Mouse (Mus musculus) ES-E14 (cell line): ENCODE measurements around the gene Tmem189. TPM values are rescaled to one million over a fixed set of nuclear protein-coding genes. Genes with fewer than 3 reads are reported as not detected.

Source experiments
- DNase-seq: peaks from one replicate; pipeline ENCODE4 v3.0.0-alpha.2; 2013; ENCODE audit warnings: low read depth, low spot score
- H3K27ac ChIP-seq: 2 replicates; pipeline ENCODE4 v1.5.1; 2012; ENCODE audit warnings: low read depth, mild to moderate bottlenecking, low read length, moderate library complexity, mixed read lengths; ENCODE audit not compliant: poor library complexity, insufficient read depth, severe bottlenecking
- H3K36me3 ChIP-seq: 2 replicates; pipeline ENCODE4 v1.6.1; 2012; ENCODE audit warnings: mild to moderate bottlenecking, low read length, moderate library complexity, mixed read lengths; ENCODE audit not compliant: control insufficient read depth, poor library complexity, insufficient read depth, severe bottlenecking
- H3K4me1 ChIP-seq, 2 experiments: fragments of 150-350 bp in 1 of 2; sonication (generic) in 1 of 2; 2 replicates each; pipeline ENCODE4 v1.6.1; 2012; ENCODE audit warnings: low read length in 2 of 2, mild to moderate bottlenecking in 1 of 2, mixed read lengths in 1 of 2; ENCODE audit not compliant: control insufficient read depth in 2 of 2, insufficient read depth in 2 of 2, poor library complexity in 1 of 2
- H3K4me3 ChIP-seq, 2 experiments: fragments of 150-350 bp in 1 of 2; sonication (generic) in 1 of 2; 2 replicates each; pipeline ENCODE4 v1.5.1; 2012; ENCODE audit warnings: low read length in 2 of 2, low read depth in 1 of 2, mild to moderate bottlenecking in 1 of 2, mixed read lengths in 1 of 2; ENCODE audit not compliant: insufficient read depth in 1 of 2, poor library complexity in 1 of 2, severe bottlenecking in 1 of 2
- H3K9ac ChIP-seq: 2 replicates; pipeline ENCODE4 v1.6.1; 2012; ENCODE audit warnings: low read depth, mild to moderate bottlenecking, low read length, mixed read lengths; ENCODE audit not compliant: poor library complexity, insufficient read depth, severe bottlenecking
- H3K9me3 ChIP-seq: fragments of 150-350 bp; sonication (generic); 2 replicates; pipeline ENCODE4 v1.6.1; 2012; ENCODE audit warnings: low read depth, mild to moderate bottlenecking, low read length; ENCODE audit not compliant: control insufficient read depth, insufficient read depth
- CHD2 ChIP-seq: IDR thresholded peaks from 2 replicates; pipeline ENCODE4 v1.6.1; 2014; ENCODE audit warnings: mild to moderate bottlenecking, low read depth, low read length, inconsistent platforms
- HCFC1 ChIP-seq: IDR thresholded peaks from 2 replicates; pipeline ENCODE4 v1.6.1; 2012; ENCODE audit warnings: low read length, inconsistent platforms, borderline replicate concordance; ENCODE audit not compliant: insufficient read depth
- MAFK ChIP-seq: IDR thresholded peaks from 2 replicates; pipeline ENCODE4 v1.6.1; 2014; ENCODE audit warnings: mild to moderate bottlenecking, low read depth, low read length, inconsistent platforms; ENCODE audit not compliant: insufficient read depth
- ZC3H11A ChIP-seq: IDR thresholded peaks from 2 replicates; pipeline ENCODE4 v1.6.1; 2012; ENCODE audit warnings: low read depth, mild to moderate bottlenecking, inconsistent platforms, low read length, borderline replicate concordance
- ZNF384 ChIP-seq: IDR thresholded peaks from 2 replicates; pipeline ENCODE4 v1.6.1; 2012; ENCODE audit warnings: low read depth, low read length, inconsistent platforms
- in situ Hi-C, 2 experiments: fragments of 600-800 bp; cut with MboI; formaldehyde crosslinking; loops; one replicate each; pipeline ENCODE4 v1.15.1; 2025; ENCODE audit warnings: low sequenced_read_pairs in 2 of 2, inconsistent platforms in 1 of 2; ENCODE audit not compliant: unreplicated experiment in 2 of 2
- total RNA-seq: library from RNA; depleted of rRNA; stranded (reverse); fragments of 300-350 nt; gene quantifications from 2 replicates; pipeline ENCODE4 v1.2.3, GENCODE M21; 2012

Tmem189 gene
- total RNA-seq, 1 experiment, result 43.7 TPM

DNA sequence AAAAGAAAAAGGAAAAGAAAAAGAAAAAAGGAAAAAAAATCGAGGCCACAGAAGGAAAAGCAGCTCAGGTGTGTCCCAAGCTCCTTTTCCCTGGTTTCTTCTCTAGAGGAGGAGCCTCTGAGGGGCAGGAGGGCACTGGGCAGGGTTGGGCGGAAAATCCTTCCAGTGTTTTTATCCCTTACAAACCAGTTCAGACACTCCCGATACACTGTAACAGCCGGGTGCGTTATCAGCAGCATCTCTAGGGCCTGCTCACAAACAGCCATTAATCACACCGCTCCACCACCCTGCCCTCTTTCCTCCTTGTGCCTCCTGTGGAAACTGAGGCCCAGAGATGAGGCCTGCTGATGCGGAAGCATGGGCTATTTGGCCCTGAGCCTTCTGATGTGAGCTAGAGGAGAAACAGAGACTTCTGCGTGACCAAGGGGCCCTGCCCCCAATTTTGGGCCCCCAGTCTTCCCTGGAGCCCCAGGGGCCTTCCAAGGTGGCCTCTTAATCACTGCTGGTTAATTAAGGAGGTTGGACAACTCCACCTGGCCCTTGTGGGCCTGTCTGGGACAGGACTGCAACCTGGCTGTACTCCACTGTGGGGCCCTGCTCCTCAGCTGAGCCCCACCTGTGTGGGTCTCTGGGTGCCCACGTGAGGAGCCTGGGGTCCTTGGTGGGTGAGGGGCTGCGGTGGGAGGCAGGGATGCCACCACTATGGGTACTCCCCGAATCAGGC, 31.7 kb upstream of the Tmem189 start:
- in situ Hi-C loops, result no loop called here
- Histone ChIP-seq H3K36me3 (no peaks in the 10 kb centered on the region), H3K9me3 (no peaks in the 10 kb centered on the region), H3K4me1 (peaks cover 0 to 3% of the 10 kb centered on the region in 2 experiments; a peak in 2 of 4 replicates), H3K27ac (no peak overlapping the region), H3K4me3 (no peak overlapping the region), H3K9ac (no peak overlapping the region)
- DNase-seq, result no peak
- TF ChIP-seq CHD2, result no peak
- no peak for TF ChIP-seq MAFK
- TF ChIP-seq HCFC1, result no peak
- no peak for TF ChIP-seq ZNF384
- TF ChIP-seq ZC3H11A, result no peak

DNA sequence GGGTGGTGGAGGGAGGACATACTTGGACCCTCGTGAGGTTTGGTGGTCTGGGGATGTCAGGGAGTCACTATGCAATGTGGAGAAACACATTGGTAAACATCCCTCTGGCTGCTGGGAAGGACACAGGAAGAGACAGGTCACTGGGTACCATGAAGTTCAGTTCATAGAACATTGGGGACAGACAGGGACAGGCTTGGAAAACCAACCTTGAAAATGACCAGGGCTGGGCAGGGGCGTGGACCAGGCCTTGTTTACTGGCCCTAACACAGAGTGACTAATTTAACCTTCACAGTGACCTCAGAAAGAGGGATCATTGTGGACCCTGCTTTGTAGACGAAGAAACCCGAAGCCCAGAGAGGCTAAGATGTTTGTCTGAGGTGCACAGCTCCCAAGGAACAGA, 29.9 kb upstream of the Tmem189 start:
- in situ Hi-C loops, result no loop called here

DNA sequence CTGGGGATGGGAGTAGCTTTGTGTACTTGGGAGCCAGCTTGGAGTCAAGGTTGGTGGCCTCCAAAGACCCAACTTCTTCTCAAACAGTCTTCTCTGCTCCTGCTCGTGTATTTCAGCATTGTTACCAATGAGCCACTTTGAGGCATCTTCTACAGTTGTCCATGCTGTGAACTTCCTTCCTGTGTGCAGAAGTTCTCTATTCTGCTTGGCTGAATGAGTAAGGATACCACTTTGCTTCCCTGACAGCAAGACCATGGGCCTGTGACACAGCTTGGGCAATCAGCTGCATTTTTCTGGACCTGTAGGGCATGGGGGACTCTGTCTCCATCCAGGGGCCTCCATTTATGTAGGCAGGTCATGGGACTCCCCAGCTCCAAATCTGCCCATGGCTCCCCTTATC, 27.6 kb upstream of the Tmem189 start:
- DNase-seq, result no peak

More for the DNA sequence above, 29.9 kb upstream of the Tmem189 start:
- no peak overlapping the region for H3K4me3 ChIP-seq
- no peaks in the 10 kb centered on the region for H3K9me3 ChIP-seq
- H3K4me1 ChIP-seq, result peaks cover 0 to 3% of the 10 kb centered on the region in 2 experiments; a peak in 2 of 4 replicates
- H3K36me3 ChIP-seq, result no peaks in the 10 kb centered on the region
- no peak overlapping the region for H3K27ac ChIP-seq
- TF ChIP-seq MAFK, result no peak
- no peak for DNase-seq
- H3K9ac ChIP-seq, result no peak overlapping the region

GRCm38 (mm10) chr2:167715008-167715407, 25.4 kb upstream of the Tmem189 start:
- H3K4me1 ChIP-seq, result peaks cover 3 to 5% of the 10 kb centered on the region in 2 experiments; a peak in 1 of 4 replicates
- in situ Hi-C loops, result no loop called here

More for the DNA sequence above, 27.6 kb upstream of the Tmem189 start:
- H3K4me1 ChIP-seq, result peaks cover 3 to 6% of the 10 kb centered on the region in 2 experiments; a peak in 2 of 4 replicates
- no peaks in the 10 kb centered on the region for H3K36me3 ChIP-seq
- TF ChIP-seq ZNF384, result no peak
- no peak for TF ChIP-seq ZC3H11A
- TF ChIP-seq MAFK, result no peak
- TF ChIP-seq HCFC1, result no peak
- TF ChIP-seq CHD2, result no peak
- no peak overlapping the region for H3K4me3 ChIP-seq
- H3K9me3 ChIP-seq, result no peaks in the 10 kb centered on the region
- in situ Hi-C loops, result no loop called here
- H3K9ac ChIP-seq, result no peak overlapping the region
- no peak overlapping the region for H3K27ac ChIP-seq

More at GRCm38 (mm10) chr2:167715008-167715407, 25.4 kb upstream of the Tmem189 start:
- TF ChIP-seq HCFC1, result no peak
- no peak for TF ChIP-seq MAFK
- TF ChIP-seq ZC3H11A, result no peak
- no peak for TF ChIP-seq ZNF384
- no peak for TF ChIP-seq CHD2
- Histone ChIP-seq H3K9me3 (no peaks in the 10 kb centered on the region), H3K9ac (no peak overlapping the region), H3K27ac (no peak overlapping the region), H3K36me3 (no peaks in the 10 kb centered on the region), H3K4me3 (no peak overlapping the region)
- DNase-seq, result no peak
